Mouse (Mus musculus): ENCODE measurements around the gene Fus. TPM values are rescaled to one million over a fixed set of nuclear protein-coding genes. Genes with fewer than 3 reads are reported as not detected.
A peak's percentile ranks its signal among the peaks of the same experiment; 100 is the strongest.
"Not testable (repeated sequence)": the region's sequence is repeated elsewhere in the genome, so short reads cannot be mapped to it uniquely, and the experiment has no call there.

The Fus gene
- polyA plus RNA-seq, 1 experiment from 2014 or later, result 120 TPM

DNA sequence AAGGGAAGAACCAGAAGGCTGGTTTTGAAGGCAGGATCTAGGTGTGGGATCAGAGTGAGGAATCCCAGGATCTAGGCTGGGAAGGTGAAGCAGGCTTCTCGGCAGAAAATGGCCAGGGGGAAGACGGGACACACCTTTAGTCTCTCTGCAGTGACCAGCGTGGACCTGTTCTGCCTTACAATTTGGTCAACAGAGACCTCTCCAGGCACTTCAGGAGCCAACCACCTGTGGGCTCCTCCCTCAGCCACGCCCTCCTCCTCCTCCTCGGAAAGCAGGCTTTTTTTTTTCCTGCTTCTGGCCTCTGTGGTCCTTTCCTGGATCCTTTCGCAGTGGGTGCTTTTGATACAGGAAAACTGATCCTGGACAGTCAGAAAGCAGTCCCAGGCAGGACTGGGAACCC is 37.3 kb upstream of the Fus start, which contains the start of gene Prss8:
Prss8 (minus strand) TSS at position 182 of the 400 bp plus-strand sequence.
- Histone ChIP-seq H3K9ac (peak within 1 kb of the TSS; percentile 39), H3K36me3 (replicated peaks) (peaks cover 22% of the 10 kb centered on the region), H3K9me3 (replicated peaks) (no peaks in the 10 kb centered on the region), H3K4me3 (replicated peaks) (peak within 1 kb of the TSS; percentile 49), H3K4me1 (replicated peaks) (peaks cover 55% of the 10 kb centered on the region), H3K27me3 (peaks cover 9% of the 10 kb centered on the region; the same call in 1 of the 2 replicates), H3K4me2 (peak within 1 kb of the TSS; percentile 50), H3K27ac (replicated peaks) (peak within 1 kb of the TSS; percentile 45; the same call in 1 of the 2 replicates)
- no peak for ATAC-seq (ENCODE audit: insufficient read depth)
- 25% methylated on average over 6 of the region's 6 CpGs for WGBS (ENCODE audit: insufficient replicate concordance)

DNA sequence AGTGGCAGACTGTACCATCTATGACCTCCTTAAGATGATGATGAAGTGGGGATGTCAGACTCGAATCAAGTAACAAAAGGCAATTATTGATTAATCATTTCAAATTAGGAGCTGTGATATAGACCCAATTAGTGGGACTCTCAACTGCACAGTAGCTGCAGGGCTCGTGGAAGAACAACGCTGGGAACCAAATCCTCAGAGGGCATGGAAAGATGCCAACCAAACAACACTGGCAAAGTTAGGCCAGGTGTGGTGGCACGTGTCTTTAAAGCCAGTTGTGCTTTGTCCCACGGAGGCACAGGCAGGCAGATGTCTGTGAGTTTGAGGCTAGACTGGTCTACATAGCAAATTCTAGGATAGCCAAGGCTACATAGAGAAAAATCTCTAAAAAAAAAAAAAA is 36.6 kb upstream of the Fus start:
- peaks cover 9% of the 10 kb centered on the region; the same call in 1 of the 2 replicates for H3K27me3 ChIP-seq
- H3K36me3 ChIP-seq (replicated peaks), result peaks cover 17% of the 10 kb centered on the region
- peaks cover 60% of the 10 kb centered on the region for H3K4me1 ChIP-seq (replicated peaks)
- H3K4me3 ChIP-seq (replicated peaks), result no peak overlapping the region
- H3K9ac ChIP-seq, result no peak overlapping the region
- ATAC-seq (ENCODE audit: insufficient read depth), result no peak
- H3K27ac ChIP-seq (replicated peaks), result no peak overlapping the region
- WGBS (ENCODE audit: insufficient replicate concordance), result 67% methylated on average over 5 of the region's 5 CpGs
- no peaks in the 10 kb centered on the region for H3K9me3 ChIP-seq (replicated peaks)
- no peak overlapping the region for H3K4me2 ChIP-seq

DNA sequence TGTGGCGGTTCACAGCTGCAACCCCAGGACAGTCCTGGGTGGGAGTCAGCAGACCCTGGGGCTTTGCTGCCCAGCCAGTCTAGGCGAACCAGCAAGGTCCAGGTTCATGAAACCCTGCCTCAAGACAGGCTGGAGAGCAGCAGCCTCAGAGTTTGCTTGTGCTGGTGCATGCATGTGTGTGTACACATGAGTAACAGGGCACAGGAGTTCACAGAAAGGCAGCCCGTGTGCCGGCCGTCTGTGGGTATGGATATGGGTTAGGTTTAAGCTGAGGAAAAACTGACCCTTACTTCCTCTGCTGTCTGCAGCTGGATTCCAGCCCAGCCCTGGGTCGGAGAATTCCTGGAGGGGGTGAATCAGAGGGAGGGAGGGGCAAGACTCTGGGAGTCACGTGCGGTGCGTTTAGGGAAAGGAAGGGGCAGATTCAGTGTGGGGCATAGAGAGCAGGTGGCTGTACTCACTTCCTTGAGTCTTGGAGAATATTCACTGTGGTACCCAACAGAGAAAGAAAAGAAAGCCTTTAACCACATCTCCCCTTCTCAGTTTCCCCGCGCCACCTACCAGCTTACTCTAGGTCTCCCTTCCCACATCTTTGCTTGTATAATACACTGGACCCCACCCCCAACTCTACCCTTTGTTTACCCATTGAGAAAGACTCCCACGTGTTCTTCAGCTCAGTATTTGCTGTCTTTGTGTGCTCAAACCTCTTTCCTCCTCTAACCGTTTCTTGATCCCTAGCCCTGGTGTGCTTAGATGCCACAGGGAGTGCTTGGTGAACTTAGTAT is 35.7 kb upstream of the Fus start:
- ATAC-seq (ENCODE audit: insufficient read depth), result no peak

DNA sequence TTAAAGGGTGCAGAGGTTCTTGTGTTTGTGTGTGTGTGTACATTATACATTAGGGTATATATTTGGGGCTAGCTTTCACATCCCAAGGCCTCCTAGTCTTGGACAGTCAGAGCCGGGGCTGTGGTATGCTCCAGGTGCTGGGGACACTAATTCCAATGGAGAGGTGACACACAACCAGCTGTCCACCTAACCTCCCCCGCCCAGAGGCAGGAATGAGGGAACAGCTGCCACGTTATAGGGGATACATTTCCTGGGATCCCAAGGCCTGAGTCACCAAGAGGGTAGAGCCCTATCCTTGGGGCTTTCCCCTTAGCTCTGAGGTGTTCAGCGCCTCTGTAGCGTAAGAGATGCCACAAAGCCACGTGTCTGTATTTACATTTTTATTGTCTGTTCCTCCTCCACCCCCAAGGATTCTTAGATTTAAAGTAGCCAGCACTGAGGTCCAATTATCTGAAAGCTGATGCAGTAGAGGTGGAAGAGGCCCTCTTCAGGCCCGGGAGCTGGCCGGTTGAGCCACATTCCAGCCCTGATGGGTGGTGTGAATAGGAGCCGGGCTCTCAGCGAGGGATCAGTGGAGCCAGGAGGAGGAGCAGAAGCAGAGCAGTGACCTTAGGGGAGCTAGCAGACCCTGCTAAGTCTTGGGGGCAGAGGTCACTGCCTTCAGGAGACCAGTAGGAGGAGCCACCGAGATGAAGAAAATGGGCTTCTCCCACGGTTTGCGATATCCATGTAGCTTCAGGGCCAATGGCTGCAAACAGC is 34.8 kb upstream of the Fus start:
- peaks cover 9% of the 10 kb centered on the region; the same call in 1 of the 2 replicates for H3K27me3 ChIP-seq
- H3K9me3 ChIP-seq (replicated peaks), result no peaks in the 10 kb centered on the region
- H3K36me3 ChIP-seq (replicated peaks), result 0 out of 2 replicates have a peak, but pooled peaks cover 4% of the 10 kb centered on the region
- no peak for ATAC-seq (ENCODE audit: insufficient read depth)
- H3K9ac ChIP-seq, result no peak overlapping the region
- 50% methylated on average over 13 of the region's 13 CpGs for WGBS (ENCODE audit: insufficient replicate concordance)
- peaks cover 66% of the 10 kb centered on the region for H3K4me1 ChIP-seq (replicated peaks)
- peak overlapping the region; percentile 8 for H3K4me2 ChIP-seq
- no peak overlapping the region for H3K4me3 ChIP-seq (replicated peaks)
- peak overlapping the region; percentile 64 for H3K27ac ChIP-seq (replicated peaks)

More for the DNA sequence above, 35.7 kb upstream of the Fus start:
- peaks cover 11% of the 10 kb centered on the region for H3K36me3 ChIP-seq (replicated peaks)
- peak overlapping the region; percentile 64 for H3K27ac ChIP-seq (replicated peaks)
- no peaks in the 10 kb centered on the region for H3K9me3 ChIP-seq (replicated peaks)
- peak overlapping the region; percentile 37 for H3K4me2 ChIP-seq
- peaks cover 68% of the 10 kb centered on the region for H3K4me1 ChIP-seq (replicated peaks)
- peaks cover 9% of the 10 kb centered on the region; the same call in 1 of the 2 replicates for H3K27me3 ChIP-seq
- WGBS (ENCODE audit: insufficient replicate concordance), result 55% methylated on average over 13 of the region's 13 CpGs
- H3K4me3 ChIP-seq (replicated peaks), result peak overlapping the region; percentile 3; the same call in 1 of the 2 replicates
- no peak overlapping the region for H3K9ac ChIP-seq

DNA sequence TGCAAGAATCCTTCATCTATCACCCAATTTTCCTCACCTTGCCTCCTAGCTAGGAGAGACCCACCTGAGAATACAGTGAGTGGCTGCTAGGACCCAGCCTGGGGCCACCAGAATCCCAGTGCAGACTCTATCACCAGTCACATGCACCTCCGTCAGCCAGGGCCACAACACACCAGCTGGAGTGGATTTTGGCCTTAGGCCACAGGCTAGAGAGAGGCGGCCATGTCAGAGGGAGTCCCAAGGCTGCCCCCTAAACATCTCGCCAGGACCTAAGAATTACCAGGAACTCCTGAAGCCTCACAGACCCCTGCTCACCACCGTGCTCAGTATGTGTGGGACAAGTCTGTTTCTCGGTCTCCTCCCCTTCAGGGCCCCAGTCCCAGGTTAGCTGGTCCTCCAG is 33.2 kb upstream of the Fus start:
- no peaks in the 10 kb centered on the region for H3K36me3 ChIP-seq (replicated peaks)
- H3K4me3 ChIP-seq (replicated peaks), result no peak overlapping the region
- no peak overlapping the region for H3K4me2 ChIP-seq
- H3K27ac ChIP-seq (replicated peaks), result no peak overlapping the region
- no peaks in the 10 kb centered on the region for H3K9me3 ChIP-seq (replicated peaks)
- ATAC-seq (ENCODE audit: insufficient read depth), result no peak
- peaks cover 6% of the 10 kb centered on the region; the same call in 1 of the 2 replicates for H3K27me3 ChIP-seq
- no peak overlapping the region for H3K9ac ChIP-seq
- WGBS (ENCODE audit: insufficient replicate concordance), result 72% methylated on average over 5 of the region's 5 CpGs
- peaks cover 59% of the 10 kb centered on the region for H3K4me1 ChIP-seq (replicated peaks)

DNA sequence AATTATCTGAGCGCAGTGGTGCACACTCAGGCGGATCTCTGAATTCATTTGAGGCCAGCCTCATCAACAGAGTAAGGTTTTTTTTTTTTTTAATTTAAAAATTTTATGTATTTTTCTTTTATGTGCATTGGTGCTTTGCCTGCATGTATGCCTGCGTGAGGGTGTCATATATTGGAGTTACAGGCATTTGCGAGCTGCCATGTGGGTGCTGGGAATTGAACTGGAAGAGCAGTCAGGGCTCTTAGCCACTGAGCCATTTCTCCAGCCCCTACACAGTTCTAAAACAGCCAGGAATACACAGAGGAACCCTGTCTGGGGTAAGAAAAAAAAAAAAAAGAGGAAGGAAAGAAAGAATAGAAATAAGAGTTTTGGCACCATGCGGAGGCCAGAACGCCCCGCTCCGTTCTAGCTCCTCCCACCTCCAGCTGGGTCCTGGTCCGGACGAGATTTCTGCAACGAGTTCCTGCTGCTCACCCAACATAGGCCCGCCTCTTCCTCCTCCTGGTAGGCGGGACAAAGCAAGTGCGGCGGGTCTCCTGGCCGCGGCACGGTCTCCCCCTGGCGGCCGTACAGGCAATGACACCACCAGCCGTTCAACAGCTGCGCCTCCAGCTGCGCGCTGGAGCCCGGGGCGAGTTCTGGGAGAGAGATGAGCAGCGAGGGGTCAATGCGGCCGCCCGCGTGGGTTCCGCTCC is 32.1 kb upstream of the Fus start:
- peak; percentile 89 for ATAC-seq (ENCODE audit: insufficient read depth)
- Histone ChIP-seq H3K4me2 (peak overlapping the region; percentile 100), H3K27ac (replicated peaks) (peak overlapping the region; percentile 53; the same call in 1 of the 2 replicates), H3K4me3 (replicated peaks) (peak overlapping the region; percentile 72), H3K4me1 (replicated peaks) (peaks cover 48% of the 10 kb centered on the region), H3K9ac (peak overlapping the region; percentile 81), H3K9me3 (replicated peaks) (no peaks in the 10 kb centered on the region), H3K27me3 (0 out of 2 replicates have a peak, but pooled peaks cover 2% of the 10 kb centered on the region), H3K36me3 (replicated peaks) (no peaks in the 10 kb centered on the region)
- 6% methylated on average over 32 of the region's 32 CpGs for WGBS (ENCODE audit: insufficient replicate concordance)

DNA sequence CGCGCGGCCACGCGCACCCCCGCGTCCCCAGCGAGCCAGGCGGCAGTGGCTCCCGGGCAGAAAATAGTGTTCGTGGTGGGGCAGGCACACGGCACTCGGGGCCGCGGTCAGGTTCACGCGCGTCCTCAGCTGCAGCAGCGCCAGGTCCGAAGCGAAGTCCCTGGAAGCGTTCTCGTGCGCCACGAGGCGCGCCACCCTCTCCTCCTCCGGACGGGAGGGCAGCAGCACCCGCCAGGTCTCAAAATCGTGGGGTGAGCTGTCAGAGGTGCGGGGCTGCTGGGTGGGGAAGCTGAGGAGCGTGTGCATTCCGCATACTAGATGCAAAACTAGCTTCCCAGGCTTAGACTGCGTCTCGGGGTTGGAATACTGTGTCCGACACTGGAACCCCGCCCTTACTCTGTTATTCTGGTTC is 31.5 kb upstream of the Fus start:
- WGBS (ENCODE audit: insufficient replicate concordance), result under 1% methylated on average over 38 of the region's 38 CpGs
- H3K9ac ChIP-seq, result peak overlapping the region; percentile 81
- peak overlapping the region; percentile 53; the same call in 1 of the 2 replicates for H3K27ac ChIP-seq (replicated peaks)
- ATAC-seq (ENCODE audit: insufficient read depth), result peak; percentile 47
- H3K9me3 ChIP-seq (replicated peaks), result no peaks in the 10 kb centered on the region
- peak overlapping the region; percentile 100 for H3K4me2 ChIP-seq
- no peaks in the 10 kb centered on the region for H3K36me3 ChIP-seq (replicated peaks)
- H3K4me1 ChIP-seq (replicated peaks), result peaks cover 43% of the 10 kb centered on the region
- no peaks in the 10 kb centered on the region for H3K27me3 ChIP-seq
- peak overlapping the region; percentile 72 for H3K4me3 ChIP-seq (replicated peaks)

DNA sequence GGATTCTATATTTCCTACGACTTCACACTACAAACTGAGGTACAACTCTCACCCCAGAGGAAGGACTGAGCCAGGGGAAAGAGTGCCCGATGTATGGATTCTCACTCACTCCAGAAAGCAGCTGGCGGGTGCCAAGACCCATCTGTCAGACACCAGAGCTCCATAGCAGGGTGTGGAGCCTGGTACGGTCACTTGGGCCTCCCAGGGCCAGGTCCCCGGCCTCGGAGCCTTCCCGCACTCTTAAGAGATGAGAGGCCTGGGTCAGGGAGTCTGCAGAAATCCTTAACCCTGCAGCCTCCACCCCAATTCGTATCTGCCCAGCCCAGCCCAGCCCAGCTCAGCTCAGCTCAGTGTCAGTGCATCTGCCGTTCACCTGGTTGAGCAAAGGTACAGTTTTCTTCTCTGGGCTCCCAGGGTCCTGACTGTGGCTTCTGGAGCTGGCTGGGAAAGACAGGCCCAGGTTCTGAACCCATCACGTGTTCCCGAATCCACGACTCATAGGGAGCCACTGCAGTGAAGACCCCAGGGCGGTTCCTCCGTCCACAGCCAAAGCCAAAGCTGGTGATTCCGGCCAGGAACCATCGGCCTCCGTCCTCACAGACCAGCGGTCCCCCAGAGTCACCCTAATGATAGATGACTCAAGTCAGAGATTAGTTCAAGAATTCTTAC is 30.9 kb upstream of the Fus start:
- Histone ChIP-seq H3K4me2 (peak overlapping the region; percentile 100), H3K9ac (peak overlapping the region; percentile 81), H3K9me3 (replicated peaks) (no peaks in the 10 kb centered on the region), H3K27ac (replicated peaks) (no peak overlapping the region), H3K4me3 (replicated peaks) (peak overlapping the region; percentile 72), H3K36me3 (replicated peaks) (no peaks in the 10 kb centered on the region), H3K27me3 (no peaks in the 10 kb centered on the region), H3K4me1 (replicated peaks) (peaks cover 39% of the 10 kb centered on the region)
- no peak for ATAC-seq (ENCODE audit: insufficient read depth)
- WGBS (ENCODE audit: insufficient replicate concordance), result 54% methylated on average over 18 of the region's 18 CpGs

DNA sequence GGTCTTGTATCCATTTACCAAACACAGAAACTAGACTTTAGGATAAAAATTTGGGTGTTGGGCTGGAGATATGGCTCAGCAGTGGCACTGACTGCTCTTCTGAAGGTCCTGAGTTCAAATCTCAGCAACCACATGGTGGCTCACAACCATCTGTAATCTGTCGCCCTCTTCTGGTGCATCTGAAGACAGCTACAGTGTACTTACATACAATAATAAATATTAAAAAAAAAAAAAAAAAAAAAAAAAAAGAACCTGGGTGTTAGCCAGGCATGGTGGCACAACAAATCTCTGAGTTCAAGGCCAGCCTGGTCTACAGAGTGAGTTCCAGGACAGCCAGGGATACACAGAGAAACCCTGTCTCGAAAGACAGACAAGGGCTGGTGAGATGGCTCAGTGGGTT is 25.2 kb upstream of the Fus start:
- not testable (repeated sequence) for H3K27ac ChIP-seq (replicated peaks); ATAC-seq (ENCODE audit: insufficient read depth); H3K4me2 ChIP-seq; H3K4me3 ChIP-seq (replicated peaks); H3K36me3 ChIP-seq (replicated peaks); H3K9ac ChIP-seq; H3K4me1 ChIP-seq (replicated peaks); H3K9me3 ChIP-seq (replicated peaks)
- peaks cover 40% of the 10 kb centered on the region for H3K27me3 ChIP-seq
- 40% methylated on average over 2 of the region's 2 CpGs for WGBS (ENCODE audit: insufficient replicate concordance)

DNA sequence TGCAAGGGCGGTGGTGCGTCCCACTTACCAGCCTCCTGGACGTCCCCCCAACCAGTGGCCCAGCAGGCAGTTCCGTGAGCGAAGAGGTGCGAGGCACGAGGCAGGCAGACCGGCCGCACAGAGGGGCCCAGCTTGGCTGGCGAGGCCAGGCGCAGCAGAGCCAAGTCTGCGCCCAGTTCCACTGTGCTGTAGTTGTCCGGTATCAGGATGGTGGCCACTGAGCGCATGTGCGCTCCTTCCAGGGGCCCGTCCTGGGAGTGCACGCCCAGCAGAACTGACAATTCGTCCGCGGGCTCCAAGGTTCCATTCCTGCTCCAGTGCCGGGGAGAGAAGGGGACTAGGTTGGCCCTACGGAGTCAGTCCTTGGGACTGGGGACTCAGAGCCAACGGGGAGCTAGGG is 22.6 kb upstream of the Fus start:
- Histone ChIP-seq H3K9ac (no peak overlapping the region), H3K27me3 (peaks cover 40% of the 10 kb centered on the region), H3K4me3 (replicated peaks) (no peak overlapping the region), H3K4me1 (replicated peaks) (no peaks in the 10 kb centered on the region; the same call in 1 of the 2 replicates), H3K27ac (replicated peaks) (no peak overlapping the region), H3K4me2 (no peak overlapping the region), H3K36me3 (replicated peaks) (no peaks in the 10 kb centered on the region), H3K9me3 (replicated peaks) (no peaks in the 10 kb centered on the region)
- 19% methylated on average over 23 of the region's 23 CpGs for WGBS (ENCODE audit: insufficient replicate concordance)
- ATAC-seq (ENCODE audit: insufficient read depth), result no peak
